Mouse (Mus musculus) CH12.LX (cell line): ENCODE data around the gene Nck2. TPM values are rescaled to one million over a fixed set of nuclear protein-coding genes. Genes with fewer than 3 reads are reported as not detected.

Experiments used
- DNase-seq: peaks from one replicate; pipeline ENCODE4 v3.0.0-alpha.2; 2013; ENCODE audit errors: extremely low read depth
- H3K27ac ChIP-seq: 2 replicates; pipeline ENCODE4 v1.5.1; 2012; ENCODE audit warnings: low read depth, mild to moderate bottlenecking, control low read depth, moderate library complexity; ENCODE audit not compliant: insufficient read depth
- H3K27me3 ChIP-seq: replicated peaks from 2 replicates; pipeline ENCODE3; 2012; ENCODE audit warnings: inconsistent platforms
- H3K36me3 ChIP-seq, 2 experiments: replicated peaks in 1 of 2; 2 replicates each; pipeline versions ENCODE3 to v1.6.1; 2012; ENCODE audit warnings: inconsistent platforms in 1 of 2, low read length in 1 of 2, mild to moderate bottlenecking in 1 of 2, mixed read lengths in 1 of 2, moderate library complexity in 1 of 2; ENCODE audit not compliant: control insufficient read depth in 1 of 2, insufficient read depth in 1 of 2
- H3K4me1 ChIP-seq, 2 experiments: 2 replicates each; pipeline ENCODE4 v1.6.1; 2012; ENCODE audit warnings: inconsistent platforms in 1 of 2, moderate library complexity in 1 of 2; ENCODE audit not compliant: insufficient read depth in 2 of 2, control insufficient read depth in 1 of 2
- H3K4me2 ChIP-seq: 2 replicates; pipeline ENCODE4 v1.6.1; 2012; ENCODE audit warnings: low read depth, mild to moderate bottlenecking, control low read depth; ENCODE audit not compliant: poor library complexity, insufficient read depth, severe bottlenecking
- H3K4me3 ChIP-seq, 3 experiments: fragments of 150-350 bp in 1 of 3; sonication (generic) in 1 of 3; replicated peaks in 1 of 3; 2 replicates each; pipeline versions ENCODE3 to v1.5.1; 2011 to 2012; ENCODE audit warnings: low read depth in 2 of 3, low read length in 2 of 3, mild to moderate bottlenecking in 2 of 3, moderate library complexity in 2 of 3, control low read depth in 1 of 3, improper control_type of control experiment in 1 of 3, inconsistent platforms in 1 of 3, mixed read lengths in 1 of 3; ENCODE audit not compliant: poor library complexity in 1 of 3
- H3K79me2 ChIP-seq: replicated peaks from 2 replicates; pipeline ENCODE4 v1.6.1; 2012; ENCODE audit warnings: mild to moderate bottlenecking, moderate library complexity; ENCODE audit not compliant: control insufficient read depth, poor library complexity, insufficient read depth, severe bottlenecking; ENCODE audit errors: extremely low read depth
- H3K9ac ChIP-seq: 2 replicates; pipeline ENCODE4 v1.6.1; 2012; ENCODE audit warnings: low read depth, mild to moderate bottlenecking, control low read depth, moderate library complexity; ENCODE audit not compliant: insufficient read depth
- H3K9me3 ChIP-seq: replicated peaks from 2 replicates; pipeline ENCODE3; 2012; ENCODE audit warnings: low read length, inconsistent platforms, mixed read lengths
- BHLHE40 ChIP-seq: IDR thresholded peaks from 2 replicates; pipeline ENCODE4 v1.6.1; 2011; ENCODE audit warnings: mild to moderate bottlenecking, low read depth, low read length, improper control_type of control experiment
- CTCF ChIP-seq, 2 experiments: IDR thresholded peaks in 1 of 2; conservative IDR thresholded peaks in 1 of 2; 2 replicates each; pipeline ENCODE4 v1.5.1; 2011 to 2012; ENCODE audit warnings: low read depth in 2 of 2, low read length in 2 of 2, improper control_type of control experiment in 1 of 2, inconsistent platforms in 1 of 2, mild to moderate bottlenecking in 1 of 2, moderate library complexity in 1 of 2
- MAX ChIP-seq: IDR thresholded peaks from 2 replicates; pipeline ENCODE4 v1.6.1; 2011; ENCODE audit warnings: low read length, improper control_type of control experiment
- MEF2A ChIP-seq: IDR thresholded peaks from 2 replicates; pipeline ENCODE4 v1.6.1; 2014; ENCODE audit warnings: low read depth, mild to moderate bottlenecking, inconsistent platforms, low read length, improper control_type of control experiment, borderline replicate concordance
- POLR2AphosphoS2 ChIP-seq: IDR thresholded peaks from 2 replicates; pipeline ENCODE4 v1.6.1; 2011; ENCODE audit warnings: low read depth, low read length, improper control_type of control experiment
- RAD21 ChIP-seq: IDR thresholded peaks from 2 replicates; pipeline ENCODE4 v1.6.1; 2011; ENCODE audit warnings: low read depth, mild to moderate bottlenecking, low read length, improper control_type of control experiment, moderate library complexity
- RCOR1 ChIP-seq: conservative IDR thresholded peaks from 2 replicates; pipeline ENCODE4 v1.6.1; 2012; ENCODE audit warnings: low read depth, mild to moderate bottlenecking, inconsistent platforms, low read length, improper control_type of control experiment
- SIN3A ChIP-seq: IDR thresholded peaks from 2 replicates; pipeline ENCODE4 v1.6.1; 2012; ENCODE audit warnings: low read length, improper control_type of control experiment, inconsistent platforms
- SMC3 ChIP-seq: IDR thresholded peaks from 2 replicates; pipeline ENCODE4 v1.6.1; 2011; ENCODE audit warnings: low read depth, low read length, improper control_type of control experiment
- TCF12 ChIP-seq: IDR thresholded peaks from 2 replicates; pipeline ENCODE4 v1.6.1; 2014; ENCODE audit warnings: low read depth, mild to moderate bottlenecking, inconsistent platforms, low read length, improper control_type of control experiment
- USF1 ChIP-seq: IDR thresholded peaks from 2 replicates; pipeline ENCODE4 v1.6.1; 2014; ENCODE audit warnings: low read depth, mild to moderate bottlenecking, inconsistent platforms, low read length, improper control_type of control experiment
- ZKSCAN1 ChIP-seq: IDR thresholded peaks from 2 replicates; pipeline ENCODE4 v1.6.1; 2012; ENCODE audit warnings: low read depth, inconsistent platforms, low read length, improper control_type of control experiment, borderline replicate concordance
- dilution Hi-C: fragments of 300-500 bp; cut with MboI; formaldehyde crosslinking; loops from 2 replicates; pipeline ENCODE4 v1.14.3; 2020; ENCODE audit warnings: low sequenced_read_pairs; ENCODE audit not compliant: extremely low pct_unique_long_range_greater_than_20kb, extremely low pct_ligation_motif_present
- in situ Hi-C: fragments of 300-500 bp; cut with MboI; formaldehyde crosslinking; loops from 3 replicates; pipeline ENCODE4 v1.14.3; 2019; ENCODE audit warnings: low sequenced_read_pairs, low pct_ligation_motif_present, low pct_unique_long_range_greater_than_20kb, mixed read lengths
- polyA plus RNA-seq: library from polyadenylated mRNA; unstranded; fragments of >175 nt; gene quantifications from 2 replicates; pipeline ENCODE4 v1.2.1, GENCODE M21; 2012; ENCODE audit warnings: low read depth; ENCODE audit not compliant: insufficient read length
- total RNA-seq, 2 experiments: library from RNA; depleted of rRNA; stranded (reverse); fragments of 300-350 nt in 1 of 2; fragments of >200 nt in 1 of 2; gene quantifications; 2 replicates each; pipeline ENCODE4 v1.2.3; 2012 to 2014

Gene Nck2
- total and polyA plus RNA-seq, 3 experiments, result 4.4 to 7.6 (median 4.6) TPM

DNA sequence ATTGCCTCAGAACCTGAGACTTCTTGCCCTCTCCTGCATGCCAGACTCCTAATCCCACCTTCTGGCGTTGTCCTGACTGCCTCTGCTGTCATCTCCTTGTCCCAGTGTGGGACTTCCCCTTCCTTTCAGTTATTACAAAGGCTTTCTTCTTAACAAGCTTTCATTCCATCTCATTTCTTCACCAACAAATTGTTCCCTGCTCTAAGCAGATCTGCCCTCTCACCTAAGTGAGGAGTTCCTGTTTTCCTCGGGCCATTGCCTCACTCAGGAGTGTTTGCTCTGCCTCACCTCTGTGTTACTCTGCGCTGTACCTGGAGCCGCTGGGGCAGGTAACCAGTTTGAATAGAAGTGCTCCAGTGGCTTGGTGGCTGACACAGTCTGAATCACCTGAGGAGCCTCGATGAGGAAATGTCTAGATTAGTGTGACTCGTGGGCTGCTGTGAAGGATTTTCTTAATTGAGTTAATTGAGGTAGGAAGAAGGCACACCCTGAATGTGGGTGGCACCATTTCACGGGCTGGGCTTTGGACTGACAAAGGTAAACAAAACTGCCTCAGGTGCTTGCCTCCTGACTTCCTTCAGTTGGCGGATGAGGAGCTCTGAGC, 27.8 kb downstream of the Nck2 start:
- in situ Hi-C loops, result loop anchor here (25.0 kb wide), 1 partner anchor 165 kb away; no protein-coding TSS in a partner anchor
- H3K9me3 ChIP-seq, result no peaks in the 10 kb centered on the region
- no peak overlapping the region for H3K4me3 ChIP-seq
- H3K9ac ChIP-seq, result no peak overlapping the region
- peak overlapping the region; percentile 31 for H3K4me2 ChIP-seq
- TF ChIP-seq CTCF (conservative IDR thresholded peaks at IDR 0.05 in 1 of 2, IDR thresholded peaks at IDR 0.05 in 1 of 2; ENCODE audit: low read depth in 2 of 2, low read length in 2 of 2), result no peak
- no peak for TF ChIP-seq SMC3
- no peak for TF ChIP-seq MAX
- TF ChIP-seq SIN3A, result no peak
- no peak for TF ChIP-seq ZKSCAN1
- no peak for TF ChIP-seq BHLHE40
- TF ChIP-seq RAD21, result no peak
- no peak for TF ChIP-seq TCF12
- TF ChIP-seq POLR2AphosphoS2, result no peak
- TF ChIP-seq MEF2A, result no peak
- no peak for DNase-seq
- H3K36me3 ChIP-seq, result no peaks in the 10 kb centered on the region
- no peaks in the 10 kb centered on the region for H3K27me3 ChIP-seq
- peaks cover 35 to 95% of the 10 kb centered on the region in 2 experiments for H3K4me1 ChIP-seq
- H3K79me2 ChIP-seq, result no peaks in the 10 kb centered on the region
- dilution Hi-C loops, result no loop called here
- H3K27ac ChIP-seq, result peak overlapping the region; percentile 55

DNA sequence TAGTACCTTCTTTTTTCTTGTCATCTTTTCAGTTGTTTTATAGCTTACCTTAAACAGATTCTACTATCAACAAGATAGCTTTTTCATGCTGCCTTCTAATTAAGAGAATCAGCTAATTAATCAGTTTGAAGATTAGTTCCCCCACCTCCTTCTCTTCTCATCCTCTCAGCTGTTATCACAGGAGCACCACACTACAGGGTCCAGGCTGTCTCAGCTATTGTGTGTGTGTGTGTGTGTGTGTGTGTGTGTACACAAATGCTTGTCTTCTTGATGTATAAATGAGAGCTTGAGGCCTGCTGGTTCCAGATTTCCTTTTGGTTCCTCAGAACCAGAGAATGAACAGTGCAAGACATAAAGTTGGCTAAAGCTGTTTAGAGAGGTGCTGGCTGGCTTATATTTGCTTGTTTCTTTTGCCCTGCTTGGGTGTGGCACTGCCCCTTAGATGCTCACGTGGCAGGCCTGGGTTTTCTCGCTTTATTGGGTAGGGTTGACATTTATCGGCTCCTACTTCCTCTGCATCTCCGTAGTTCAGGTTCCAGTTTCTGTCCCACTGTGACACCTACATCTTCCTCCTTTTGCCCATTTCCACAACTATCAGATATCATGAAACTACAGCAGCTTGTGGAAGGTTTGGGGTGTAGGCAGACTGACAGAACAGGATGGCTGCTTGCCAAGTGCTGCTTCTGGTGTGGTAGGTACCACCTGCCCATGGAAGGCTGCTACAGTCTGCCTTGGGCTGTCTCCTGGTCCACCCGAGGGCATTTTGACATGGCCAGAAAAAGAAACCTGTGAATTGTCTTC, 29.6 kb downstream of the Nck2 start:
- Histone ChIP-seq H3K4me3 (no peak overlapping the region), H3K4me1 (peaks cover 42 to 94% of the 10 kb centered on the region in 2 experiments), H3K4me2 (peak overlapping the region; percentile 77; the same call in 1 of the 2 replicates), H3K79me2 (no peaks in the 10 kb centered on the region), H3K36me3 (no peaks in the 10 kb centered on the region), H3K27me3 (no peaks in the 10 kb centered on the region), H3K27ac (peak overlapping the region; percentile 90), H3K9ac (peak overlapping the region; percentile 5; the same call in 1 of the 2 replicates), H3K9me3 (no peaks in the 10 kb centered on the region)
- dilution Hi-C loops (no loop called here), in situ Hi-C loops (loop anchor here (25.0 kb wide), 1 partner anchor 163 kb away; no protein-coding TSS in a partner anchor)
- no peak for DNase-seq
- peak; percentile 13; the same call in 1 of the 2 replicates for TF ChIP-seq USF1
- TF ChIP-seq RCOR1, result no peak
- TF ChIP-seq BHLHE40, result peak; percentile 83
